Mouse (Mus musculus) lung, adult 2 months (tissue): ENCODE measurements around the gene Ccnt2.

Experiments used
- CTCF ChIP-seq: fragments of 200-500 bp; IDR thresholded peaks from 2 replicates; pipeline ENCODE4 v1.5.1; 2011; ENCODE audit warnings: mild to moderate bottlenecking, low read length, control low read depth; ENCODE audit not compliant: insufficient read depth
- POLR2A ChIP-seq: fragments of 200-500 bp; IDR thresholded peaks from 2 replicates; pipeline ENCODE4 v1.6.1; 2011; ENCODE audit warnings: low read depth, mild to moderate bottlenecking, control low read depth, low read length, borderline replicate concordance; ENCODE audit errors: extremely low read depth

DNA sequence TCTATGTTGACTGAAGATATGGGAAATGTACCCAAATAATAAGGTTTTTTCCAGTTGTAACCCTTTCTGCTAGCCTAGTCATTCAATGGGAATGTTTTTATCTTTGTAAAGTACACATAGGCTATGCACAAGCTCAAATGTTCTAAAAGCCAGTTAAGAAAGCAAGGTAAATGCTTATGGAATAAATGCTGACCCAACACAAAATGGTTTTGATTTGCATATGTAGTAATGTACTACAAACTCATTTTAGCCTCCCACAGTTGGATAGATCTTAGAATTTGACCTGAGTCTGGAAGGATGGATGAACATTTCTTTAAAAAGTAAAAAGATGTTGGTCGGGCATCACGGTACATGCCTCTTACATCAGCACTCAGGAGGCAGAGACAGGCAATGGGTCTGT is 7.2 kb upstream of the Ccnt2 start:
- no peak for TF ChIP-seq CTCF
- TF ChIP-seq POLR2A, result no peak
